Mouse (Mus musculus): Measurements from ENCODE around the gene Auts2. TPM values are rescaled to one million over a fixed set of nuclear protein-coding genes. Genes with fewer than 3 reads are reported as not detected.
A peak's percentile ranks its signal among the peaks of the same experiment; 100 is the strongest.

Gene Auts2
- polyA plus RNA-seq, 1 experiment from 2014 or later: 34.5 TPM

DNA sequence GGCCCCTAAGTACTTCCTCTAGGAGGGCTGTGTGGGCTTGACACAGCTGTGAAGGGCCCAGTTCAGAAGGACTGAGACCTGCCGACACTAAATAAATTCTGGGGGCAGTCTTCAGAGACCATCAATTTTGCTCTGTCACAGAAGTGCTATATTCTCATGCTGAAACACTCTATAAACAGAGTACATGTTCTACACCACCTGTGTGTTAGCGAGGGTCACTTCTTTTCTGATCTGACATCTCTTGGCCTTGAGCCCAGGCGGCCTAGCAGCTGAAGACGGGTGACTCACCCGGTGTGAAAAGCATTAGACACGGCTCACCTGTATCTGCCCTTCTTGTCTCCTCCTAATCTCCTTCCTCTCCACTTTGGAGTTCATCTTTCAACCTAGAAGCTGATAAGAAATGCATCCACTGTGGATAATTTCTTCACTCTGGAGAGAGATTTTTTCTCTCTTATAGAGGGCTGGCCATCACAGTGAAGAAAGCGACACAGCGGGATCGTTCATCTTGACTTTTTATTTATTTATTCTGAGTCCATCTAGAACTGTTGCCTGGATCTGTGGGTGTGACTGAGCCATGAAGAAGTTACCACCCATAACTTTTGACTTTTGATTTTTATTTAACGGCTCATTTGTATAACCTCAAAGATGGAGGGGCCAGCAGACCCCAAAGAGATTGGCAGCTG, 469.3 kb downstream of the Auts2 start:
- Histone ChIP-seq H3K4me1 (ENCODE audit: control insufficient read depth, insufficient read depth, low read length) (peaks cover 45% of the 10 kb centered on the region), H3K36me3 (ENCODE audit: control insufficient read depth, insufficient read depth, low read length) (no peaks in the 10 kb centered on the region), H3K9me3 (replicated peaks; ENCODE audit: control insufficient read depth, low read length) (no peaks in the 10 kb centered on the region), H3K27ac (ENCODE audit: low read depth, low read length) (peak overlapping the region; percentile 81; the same call in 1 of the 2 replicates), H3K4me3 (ENCODE audit: low read depth, low read length) (no peak overlapping the region), H3K4me2 (ENCODE audit: low read length) (peak overlapping the region; percentile 35), H3K9ac (ENCODE audit: low read length) (peak overlapping the region; percentile 32; the same call in 1 of the 2 replicates), H3K27me3 (replicated peaks; ENCODE audit: control insufficient read depth, insufficient read depth, low read length) (no peaks in the 10 kb centered on the region)
- DNase-seq (ENCODE audit: low spot score): peak; percentile 44
- ATAC-seq: no peak
- WGBS: 31% methylated on average over 10 of the region's 10 CpGs

DNA sequence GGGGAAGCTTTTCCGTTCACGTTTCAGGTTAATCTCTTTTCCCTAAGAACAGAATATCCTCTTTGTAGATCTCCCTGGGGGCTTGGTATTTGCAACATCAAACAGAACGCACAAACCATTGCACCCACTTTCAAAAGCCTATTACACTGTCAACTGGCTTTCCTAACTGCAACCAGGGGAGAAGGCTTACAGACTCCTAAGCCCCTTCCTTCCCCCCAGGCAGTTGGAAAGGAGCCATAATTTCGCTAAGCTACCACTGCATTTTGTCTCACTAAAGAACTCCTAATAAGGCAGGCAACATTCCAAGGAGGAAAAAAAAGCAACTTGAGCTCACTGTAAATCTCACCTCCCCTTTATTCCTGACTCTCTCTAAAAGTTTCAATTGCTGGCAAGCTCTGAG, 470.8 kb downstream of the Auts2 start:
- Histone ChIP-seq H3K4me2 (ENCODE audit: low read length) (no peak overlapping the region), H3K9ac (ENCODE audit: low read length) (no peak overlapping the region), H3K27ac (ENCODE audit: low read depth, low read length) (no peak overlapping the region), H3K4me3 (ENCODE audit: low read depth, low read length) (no peak overlapping the region), H3K4me1 (ENCODE audit: control insufficient read depth, insufficient read depth, low read length) (peaks cover 50% of the 10 kb centered on the region), H3K36me3 (ENCODE audit: control insufficient read depth, insufficient read depth, low read length) (no peaks in the 10 kb centered on the region), H3K27me3 (replicated peaks; ENCODE audit: control insufficient read depth, insufficient read depth, low read length) (no peaks in the 10 kb centered on the region), H3K9me3 (replicated peaks; ENCODE audit: control insufficient read depth, low read length) (no peaks in the 10 kb centered on the region)
- DNase-seq (ENCODE audit: low spot score) (peak; percentile 81), ATAC-seq (no peak)
- WGBS: 7% methylated on average over 4 of the region's 4 CpGs

DNA sequence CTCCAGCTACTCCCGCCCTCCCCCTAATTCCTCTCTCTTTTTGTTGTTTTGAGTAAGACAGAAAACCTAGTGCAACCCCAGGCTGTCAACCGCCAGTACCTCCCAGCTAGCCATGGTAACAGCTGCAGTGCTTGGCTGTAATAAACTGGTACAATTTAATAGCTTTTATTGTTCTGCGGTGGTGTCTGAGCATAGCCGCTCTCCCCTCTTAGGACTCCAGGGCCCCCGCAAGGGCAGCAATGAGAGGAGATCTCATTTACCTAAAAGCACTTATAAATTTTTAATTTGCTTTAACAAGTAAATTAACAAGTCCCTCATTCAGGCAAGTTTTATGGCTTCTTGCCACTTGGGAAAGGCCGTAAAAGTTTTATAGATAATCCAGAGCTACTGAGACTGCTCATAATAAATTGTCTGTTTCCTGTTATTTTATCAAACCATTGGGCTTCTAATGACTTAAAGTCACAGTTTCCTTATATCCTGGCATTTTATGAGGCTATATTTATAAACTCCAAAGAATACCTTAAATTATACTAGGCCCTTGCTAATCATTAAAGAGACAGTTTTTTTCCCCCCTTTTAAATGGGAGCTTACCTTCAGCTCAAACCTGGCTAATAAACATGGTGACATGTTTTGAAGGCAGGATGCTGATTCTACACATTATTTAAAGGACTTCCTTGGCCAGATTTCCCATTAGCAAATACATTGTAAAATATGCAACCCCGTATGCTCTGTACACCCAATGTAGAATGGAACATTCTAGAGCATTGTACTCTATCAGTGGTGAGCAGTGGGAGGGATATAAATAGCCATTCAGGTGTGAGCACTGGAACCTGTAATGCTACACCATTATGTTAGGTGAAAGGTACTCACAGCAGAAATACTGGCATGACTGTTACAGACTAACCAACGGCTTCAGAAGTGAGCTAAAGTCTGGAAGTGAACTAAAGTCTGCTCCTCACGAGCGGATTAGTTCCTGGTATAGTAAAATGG, 475.1 kb downstream of the Auts2 start:
- ATAC-seq: no peak
- WGBS: 52% methylated on average over 10 of the region's 10 CpGs
- H3K36me3 ChIP-seq (ENCODE audit: control insufficient read depth, insufficient read depth, low read length): no peaks in the 10 kb centered on the region
- H3K4me1 ChIP-seq (ENCODE audit: control insufficient read depth, insufficient read depth, low read length): peaks cover 29% of the 10 kb centered on the region
- H3K9me3 ChIP-seq (replicated peaks; ENCODE audit: control insufficient read depth, low read length): no peaks in the 10 kb centered on the region
- H3K27me3 ChIP-seq (replicated peaks; ENCODE audit: control insufficient read depth, insufficient read depth, low read length): no peaks in the 10 kb centered on the region
- no peak overlapping the region for H3K27ac ChIP-seq (ENCODE audit: low read depth, low read length)
- DNase-seq (ENCODE audit: low spot score): peak; percentile 60
- H3K4me2 ChIP-seq (ENCODE audit: low read length): no peak overlapping the region
- no peak overlapping the region for H3K4me3 ChIP-seq (ENCODE audit: low read depth, low read length)
- H3K9ac ChIP-seq (ENCODE audit: low read length): no peak overlapping the region

DNA sequence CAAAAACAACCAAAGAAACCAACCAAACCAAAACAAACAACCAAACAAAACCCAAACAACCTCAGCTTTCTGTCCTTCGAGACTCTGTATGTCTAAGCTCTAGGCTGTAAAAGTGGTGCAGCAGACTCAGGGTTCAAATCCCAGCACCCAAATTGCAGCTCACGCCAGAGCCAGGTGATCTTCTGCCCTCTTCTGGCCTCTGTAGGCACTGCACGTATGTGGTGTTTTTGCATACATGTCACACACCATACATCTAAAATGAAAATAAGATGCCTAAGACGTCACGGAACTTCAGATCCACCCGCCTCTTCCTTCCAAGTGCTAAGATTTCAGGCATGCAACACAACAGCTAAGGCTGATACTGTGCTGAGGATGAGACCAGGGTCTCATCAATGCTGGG, 483.0 kb downstream of the Auts2 start:
- WGBS: 90% methylated on average over 6 of the region's 6 CpGs
- Histone ChIP-seq H3K9me3 (replicated peaks; ENCODE audit: control insufficient read depth, low read length) (no peaks in the 10 kb centered on the region), H3K27ac (ENCODE audit: low read depth, low read length) (no peak overlapping the region), H3K36me3 (ENCODE audit: control insufficient read depth, insufficient read depth, low read length) (no peaks in the 10 kb centered on the region), H3K4me1 (ENCODE audit: control insufficient read depth, insufficient read depth, low read length) (peaks cover 4% of the 10 kb centered on the region), H3K9ac (ENCODE audit: low read length) (no peak overlapping the region), H3K4me3 (ENCODE audit: low read depth, low read length) (no peak overlapping the region), H3K27me3 (replicated peaks; ENCODE audit: control insufficient read depth, insufficient read depth, low read length) (no peaks in the 10 kb centered on the region), H3K4me2 (ENCODE audit: low read length) (no peak overlapping the region)
- no peak for ATAC-seq
- DNase-seq (ENCODE audit: low spot score): no peak

DNA sequence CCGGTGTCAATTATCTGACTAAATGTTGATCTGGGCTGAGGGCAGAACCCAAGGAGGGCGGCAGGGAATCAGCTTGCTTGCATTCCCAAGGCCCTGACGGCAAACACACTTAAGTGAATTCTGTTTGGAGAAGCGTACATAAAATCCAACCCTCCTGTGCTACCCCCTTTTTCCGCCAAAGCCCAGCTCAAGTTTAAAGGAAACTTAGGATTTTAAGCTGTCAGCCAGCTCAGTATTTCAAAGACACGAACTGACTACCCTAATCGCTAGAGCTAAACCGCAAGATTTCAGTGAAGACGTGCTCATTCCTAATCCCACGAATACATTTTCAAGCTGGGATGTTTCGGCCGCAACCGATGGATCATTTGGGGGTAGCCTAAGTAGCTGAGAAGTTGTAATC, 490.5 kb downstream of the Auts2 start:
- Histone ChIP-seq H3K9me3 (replicated peaks; ENCODE audit: control insufficient read depth, low read length) (no peaks in the 10 kb centered on the region; the same call in 1 of the 2 replicates), H3K27me3 (replicated peaks; ENCODE audit: control insufficient read depth, insufficient read depth, low read length) (no peaks in the 10 kb centered on the region), H3K4me1 (ENCODE audit: control insufficient read depth, insufficient read depth, low read length) (no peaks in the 10 kb centered on the region), H3K27ac (ENCODE audit: low read depth, low read length) (no peak overlapping the region), H3K36me3 (ENCODE audit: control insufficient read depth, insufficient read depth, low read length) (0 out of 2 replicates have a peak, but pooled peaks cover 3% of the 10 kb centered on the region), H3K4me2 (ENCODE audit: low read length) (no peak overlapping the region), H3K4me3 (ENCODE audit: low read depth, low read length) (no peak overlapping the region), H3K9ac (ENCODE audit: low read length) (no peak overlapping the region)
- 80% methylated on average over 13 of the region's 13 CpGs for WGBS
- DNase-seq (ENCODE audit: low spot score): no peak
- no peak for ATAC-seq

DNA sequence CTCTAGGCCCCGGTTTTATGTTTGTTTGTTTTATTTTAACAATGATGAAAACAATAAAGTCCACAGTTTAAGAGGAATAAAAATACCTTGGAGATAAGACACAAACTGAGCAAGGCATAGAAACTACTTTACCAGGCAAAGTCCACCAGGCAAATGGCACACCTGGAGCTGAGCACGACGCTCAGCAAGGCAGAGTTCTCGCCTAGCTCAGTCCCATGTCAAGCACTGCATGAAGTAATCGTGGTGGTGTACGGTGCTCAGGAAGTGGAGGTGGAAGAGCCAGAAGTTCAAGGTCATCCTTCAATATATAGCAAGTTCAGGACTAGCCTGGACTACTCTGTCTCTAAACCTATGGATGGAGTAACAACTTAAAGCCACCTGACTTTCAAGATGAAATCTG, 503.6 kb downstream of the Auts2 start:
- H3K4me2 ChIP-seq (ENCODE audit: low read length): no peak overlapping the region
- H3K27ac ChIP-seq (ENCODE audit: low read depth, low read length): no peak overlapping the region
- no peaks in the 10 kb centered on the region for H3K9me3 ChIP-seq (replicated peaks; ENCODE audit: control insufficient read depth, low read length)
- ATAC-seq (no peak), DNase-seq (ENCODE audit: low spot score) (no peak)
- H3K36me3 ChIP-seq (ENCODE audit: control insufficient read depth, insufficient read depth, low read length): no peaks in the 10 kb centered on the region
- no peak overlapping the region for H3K4me3 ChIP-seq (ENCODE audit: low read depth, low read length)
- H3K4me1 ChIP-seq (ENCODE audit: control insufficient read depth, insufficient read depth, low read length): no peaks in the 10 kb centered on the region
- no peaks in the 10 kb centered on the region for H3K27me3 ChIP-seq (replicated peaks; ENCODE audit: control insufficient read depth, insufficient read depth, low read length)
- WGBS: 95% methylated on average over 6 of the region's 6 CpGs
- H3K9ac ChIP-seq (ENCODE audit: low read length): no peak overlapping the region

DNA sequence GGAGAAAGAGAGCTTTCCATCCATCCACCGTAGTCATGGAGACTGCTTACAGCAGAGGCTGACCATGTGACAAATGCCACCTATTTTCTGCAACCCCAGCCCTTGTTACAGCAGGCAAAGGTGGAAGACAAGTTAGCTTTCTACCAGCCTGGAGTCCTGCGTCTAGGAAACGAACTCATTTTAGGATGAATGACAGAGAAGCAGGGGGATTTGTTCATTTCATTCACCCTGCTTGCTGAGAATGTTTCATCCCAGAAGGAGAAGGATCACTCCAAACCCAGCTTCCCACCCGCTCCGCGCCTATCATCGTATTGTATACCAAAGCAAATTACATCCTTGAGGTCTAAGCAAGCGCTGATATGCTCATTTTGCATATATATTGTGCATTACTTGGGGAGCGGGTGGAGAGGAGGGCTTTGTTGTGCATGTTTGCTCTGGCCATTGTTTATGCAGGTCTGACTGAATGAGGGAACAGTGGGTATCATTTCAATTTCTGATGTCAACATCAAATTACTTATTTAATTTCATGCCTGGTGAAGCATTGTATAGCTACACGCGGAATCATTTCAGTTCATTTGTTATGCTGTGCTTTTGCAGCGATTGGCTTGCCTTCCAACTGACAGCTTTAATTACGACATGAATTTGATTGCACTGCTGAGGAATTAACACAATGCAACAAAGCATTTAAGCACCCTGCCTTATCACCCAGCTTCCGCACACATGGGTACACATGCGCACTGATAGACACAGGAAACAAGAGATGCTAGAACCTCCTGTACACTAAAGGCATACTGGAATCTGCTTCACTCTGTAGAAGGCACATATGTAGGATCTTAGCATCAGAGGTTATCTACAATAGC, 509.4 kb downstream of the Auts2 start:
- ATAC-seq: peak; percentile 78
- WGBS: 32% methylated on average over 15 of the region's 15 CpGs
- no peak overlapping the region for H3K4me3 ChIP-seq (ENCODE audit: low read depth, low read length)

DNA sequence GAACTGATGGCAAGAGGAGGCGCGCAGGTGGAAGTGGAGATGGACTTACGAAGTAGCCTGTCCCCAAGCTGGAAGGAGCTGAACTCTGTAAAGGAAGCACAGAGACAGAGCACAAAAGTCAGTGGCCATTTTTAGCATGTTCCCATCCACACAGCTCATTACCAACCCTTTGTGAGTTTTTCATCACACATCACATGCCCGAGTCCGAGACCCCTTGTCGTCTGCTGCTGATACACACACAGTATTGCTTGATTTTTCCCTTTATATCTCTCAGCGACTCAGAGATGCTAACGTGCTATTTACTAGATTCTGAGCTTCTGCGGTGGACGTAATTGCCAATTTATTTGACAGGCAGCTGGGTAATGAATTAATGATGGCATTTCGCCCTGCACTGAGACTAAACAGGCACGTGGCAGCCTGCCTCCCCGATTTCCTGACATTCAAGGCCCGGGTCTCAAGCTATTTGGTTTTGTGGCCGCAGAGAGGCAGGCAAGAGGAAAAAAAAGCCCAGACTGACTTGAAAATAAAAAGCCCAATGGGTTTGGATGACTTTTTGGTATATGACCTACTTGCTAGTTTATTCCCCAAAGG, 512.1 kb downstream of the Auts2 start:
- H3K36me3 ChIP-seq (ENCODE audit: control insufficient read depth, insufficient read depth, low read length): no peaks in the 10 kb centered on the region
- peak; percentile 84 for DNase-seq (ENCODE audit: low spot score)
- no peak overlapping the region for H3K4me3 ChIP-seq (ENCODE audit: low read depth, low read length)
- H3K9ac ChIP-seq (ENCODE audit: low read length): peak overlapping the region; percentile 29; the same call in 1 of the 2 replicates
- no peaks in the 10 kb centered on the region for H3K27me3 ChIP-seq (replicated peaks; ENCODE audit: control insufficient read depth, insufficient read depth, low read length)
- ATAC-seq: peak; percentile 33
- H3K9me3 ChIP-seq (replicated peaks; ENCODE audit: control insufficient read depth, low read length): no peaks in the 10 kb centered on the region
- H3K27ac ChIP-seq (ENCODE audit: low read depth, low read length): peak overlapping the region; percentile 59; the same call in 1 of the 2 replicates
- H3K4me1 ChIP-seq (ENCODE audit: control insufficient read depth, insufficient read depth, low read length): peaks cover 34% of the 10 kb centered on the region
- WGBS: 23% methylated on average over 15 of the region's 15 CpGs
- H3K4me2 ChIP-seq (ENCODE audit: low read length): no peak overlapping the region

More for the DNA sequence above, 509.4 kb downstream of the Auts2 start:
- H3K27me3 ChIP-seq (replicated peaks; ENCODE audit: control insufficient read depth, insufficient read depth, low read length): no peaks in the 10 kb centered on the region
- H3K4me1 ChIP-seq (ENCODE audit: control insufficient read depth, insufficient read depth, low read length): peaks cover 32% of the 10 kb centered on the region
- DNase-seq (ENCODE audit: low spot score): peak; percentile 86
- peak overlapping the region; percentile 23 for H3K4me2 ChIP-seq (ENCODE audit: low read length)
- no peaks in the 10 kb centered on the region for H3K36me3 ChIP-seq (ENCODE audit: control insufficient read depth, insufficient read depth, low read length)
- peak overlapping the region; percentile 10; the same call in 1 of the 2 replicates for H3K9ac ChIP-seq (ENCODE audit: low read length)
- H3K9me3 ChIP-seq (replicated peaks; ENCODE audit: control insufficient read depth, low read length): no peaks in the 10 kb centered on the region
- H3K27ac ChIP-seq (ENCODE audit: low read depth, low read length): peak overlapping the region; percentile 62
